Mouse (Mus musculus): ENCODE data around the gene Snai1.

Gene Snai1

DNA sequence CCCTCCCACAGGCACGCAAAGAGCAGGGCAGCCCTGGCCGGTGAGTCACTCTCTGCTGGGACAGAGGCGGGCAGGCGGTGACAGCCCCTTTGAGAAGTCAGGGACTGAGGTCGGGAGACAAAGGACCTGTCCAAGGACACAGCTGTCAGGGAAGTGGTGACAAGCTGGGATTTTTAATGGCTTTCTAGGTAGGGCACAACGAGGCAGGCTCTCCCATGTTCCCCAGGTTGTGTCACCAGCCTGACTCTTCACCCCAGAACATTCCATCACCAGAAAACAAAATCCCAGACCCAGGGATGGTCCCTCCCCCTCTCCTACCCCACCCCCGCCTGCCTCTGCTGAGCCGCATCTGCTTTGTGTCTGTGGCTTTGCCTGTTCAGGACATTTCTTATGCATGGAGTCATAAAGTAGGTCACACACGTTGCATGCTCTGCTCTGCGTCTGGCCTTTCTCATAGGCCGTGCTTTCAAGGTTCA is 15.0 kb downstream of the Snai1 start:
- no peak for TF ChIP-seq GATA4 (IDR thresholded peaks at IDR 0.05; ENCODE audit: insufficient replicate concordance, low read length)

- no peak for TF ChIP-seq GATA4 (IDR thresholded peaks at IDR 0.05; ENCODE audit: insufficient replicate concordance, low read length)
Observed at GRCm38 (mm10) chr2:167555766-167556165, 17.8 kb downstream of the Snai1 start.

DNA sequence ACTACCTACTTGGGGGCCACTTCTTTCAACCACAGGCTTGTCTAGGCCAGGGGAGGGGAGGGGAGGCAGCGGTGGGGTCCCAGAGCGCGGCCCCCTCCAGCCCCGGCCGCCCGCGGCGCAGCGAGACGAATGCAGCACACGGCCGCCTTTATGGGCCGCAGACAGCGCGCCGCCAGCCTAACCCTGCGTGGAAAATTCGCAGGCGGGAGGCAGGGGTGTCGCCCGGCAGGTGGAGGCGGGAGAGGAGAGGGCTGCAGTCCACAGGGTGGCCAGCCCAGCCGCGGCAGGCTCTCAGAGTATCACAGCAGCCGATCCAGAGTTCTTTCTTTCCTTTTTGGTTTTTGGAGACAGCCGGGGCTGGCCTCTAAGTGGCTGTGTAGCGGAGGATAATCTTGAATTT is 21.4 kb downstream of the Snai1 start:
- no peak for TF ChIP-seq GATA4 (IDR thresholded peaks at IDR 0.05; ENCODE audit: insufficient replicate concordance, low read length)

DNA sequence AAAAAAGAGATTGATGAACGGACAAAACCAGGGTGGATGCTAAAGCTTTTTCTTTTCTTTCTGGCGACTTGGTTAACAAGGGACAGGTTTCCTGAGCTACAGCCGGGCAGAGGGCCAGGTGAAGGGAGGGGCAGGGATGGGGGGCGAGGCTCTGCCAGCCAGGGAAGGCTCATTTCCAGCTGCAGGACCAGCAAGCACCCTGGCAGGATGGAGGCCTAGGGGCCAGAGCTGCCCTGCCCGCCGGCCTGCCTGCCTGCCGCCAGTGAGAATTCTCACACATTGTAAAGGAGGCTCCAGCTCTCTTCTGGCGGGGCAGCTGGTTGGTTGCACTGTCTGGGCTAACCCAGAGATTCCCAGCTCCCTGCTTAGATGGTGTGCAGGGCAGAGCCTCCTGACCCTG is 24.1 kb downstream of the Snai1 start:
- no peak for TF ChIP-seq GATA4 (IDR thresholded peaks at IDR 0.05; ENCODE audit: insufficient replicate concordance, low read length)

GRCm38 (mm10) chr2:167563035-167563434 is 25.0 kb downstream of the Snai1 start:
- no peak for TF ChIP-seq GATA4 (IDR thresholded peaks at IDR 0.05; ENCODE audit: insufficient replicate concordance, low read length)

GRCm38 (mm10) chr2:167563703-167564102 is 25.7 kb downstream of the Snai1 start:
- TF ChIP-seq GATA4 (IDR thresholded peaks at IDR 0.05; ENCODE audit: insufficient replicate concordance, low read length), result no peak

DNA sequence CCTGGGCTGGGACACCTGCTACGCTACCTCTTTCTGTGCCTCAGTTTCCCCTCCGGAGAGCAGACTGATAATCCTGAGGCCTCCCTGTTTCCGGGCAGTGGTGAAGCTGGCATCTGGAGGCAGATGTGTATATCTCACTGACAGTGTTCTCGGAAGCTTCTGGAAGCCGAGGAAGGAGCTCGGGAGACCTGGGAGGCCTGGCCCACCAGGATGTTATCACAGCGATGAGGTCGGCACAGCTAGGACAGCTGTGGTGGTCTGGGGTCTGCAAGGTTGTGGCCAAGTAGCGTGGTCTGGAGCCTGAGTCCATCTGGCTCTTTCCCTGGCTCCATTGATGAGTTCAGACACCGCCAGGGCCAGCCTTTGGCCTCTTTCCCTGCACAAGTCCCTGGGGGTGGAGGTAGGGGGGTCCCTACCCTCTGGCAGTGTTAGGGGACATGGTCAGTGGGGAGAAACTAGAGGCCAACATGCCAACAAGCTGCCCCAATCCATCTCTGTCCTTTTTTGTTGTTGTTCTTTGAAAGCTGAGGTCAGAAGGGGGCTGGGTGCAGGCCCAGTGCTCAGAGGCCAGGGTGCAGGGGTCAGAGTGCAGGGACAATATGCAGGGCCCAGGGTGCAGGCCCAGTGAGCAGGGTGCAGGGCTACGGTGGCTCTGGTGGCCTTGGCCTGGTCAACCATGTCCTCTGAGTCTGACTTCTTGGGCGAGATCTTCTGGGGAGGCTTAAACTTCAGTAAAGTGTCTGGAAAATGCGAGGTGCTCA is 26.7 kb downstream of the Snai1 start:
- no peak; the same call in 1 of the 2 replicates for TF ChIP-seq GATA4 (IDR thresholded peaks at IDR 0.05; ENCODE audit: insufficient replicate concordance, low read length)

DNA sequence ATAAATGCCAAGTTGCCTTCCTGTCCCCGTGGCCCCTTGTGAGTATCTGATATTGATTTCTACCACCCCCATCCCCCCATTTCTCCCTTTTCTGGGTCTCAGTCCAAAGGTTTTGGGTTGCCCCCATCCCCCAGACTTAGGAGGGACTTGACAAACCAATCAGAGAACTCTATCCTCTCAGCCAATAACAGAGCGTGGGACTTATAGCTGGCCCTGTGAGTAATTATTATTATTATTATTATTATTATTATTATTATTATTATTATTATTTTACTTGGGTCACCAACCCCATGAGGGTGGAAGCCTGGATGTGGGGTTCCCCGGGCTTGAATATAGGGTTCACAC is 27.3 kb downstream of the Snai1 start:
- no peak for TF ChIP-seq GATA4 (IDR thresholded peaks at IDR 0.05; ENCODE audit: insufficient replicate concordance, low read length)

DNA sequence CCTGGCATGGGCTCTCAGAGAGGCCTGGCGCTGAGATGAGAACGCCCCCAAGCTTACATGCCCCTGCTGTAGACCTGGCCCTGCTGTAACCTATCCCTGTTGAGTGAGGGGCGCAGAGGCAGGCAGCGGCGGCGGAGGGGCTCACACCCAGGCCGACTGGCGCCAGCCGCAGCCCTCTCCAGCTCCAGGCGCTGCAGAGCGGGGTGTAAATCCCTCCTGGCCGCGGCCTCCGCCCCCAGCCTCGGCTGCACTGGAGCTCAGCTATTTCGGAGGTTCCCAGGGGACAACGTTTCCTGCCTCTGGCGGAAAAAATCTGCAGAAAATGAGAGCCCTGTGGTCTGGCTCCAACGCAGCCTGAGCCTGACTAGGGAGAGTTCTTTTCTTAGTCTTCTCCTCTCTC is 27.7 kb downstream of the Snai1 start:
- TF ChIP-seq GATA4 (IDR thresholded peaks at IDR 0.05; ENCODE audit: insufficient replicate concordance, low read length), result no peak

DNA sequence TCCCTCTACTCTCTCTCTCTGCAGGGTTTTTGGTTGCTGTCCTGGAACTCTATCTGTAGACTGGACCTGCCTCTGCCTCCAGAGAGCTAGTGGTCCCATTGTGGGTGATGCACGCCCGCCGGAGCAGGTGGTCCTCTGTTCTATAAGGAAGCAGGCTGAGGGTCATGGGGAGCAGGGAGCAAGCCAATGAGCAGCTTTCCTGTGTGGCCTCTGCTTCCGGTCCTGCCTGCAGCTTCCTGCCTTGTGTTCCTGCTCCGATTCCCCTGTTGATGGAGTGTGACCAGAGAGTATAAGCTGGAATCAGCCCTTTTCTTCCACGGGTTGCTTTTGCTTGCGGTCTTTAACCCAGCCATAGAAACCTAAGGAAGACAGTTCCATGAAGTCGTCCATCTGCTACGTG is 30.1 kb downstream of the Snai1 start:
- TF ChIP-seq GATA4 (IDR thresholded peaks at IDR 0.05; ENCODE audit: insufficient replicate concordance, low read length), result no peak

GRCm38 (mm10) chr2:167569934-167570651 is 32.1 kb downstream of the Snai1 start:
- no peak; the same call in 1 of the 2 replicates for TF ChIP-seq GATA4 (IDR thresholded peaks at IDR 0.05; ENCODE audit: insufficient replicate concordance, low read length)

- TF ChIP-seq GATA4 (IDR thresholded peaks at IDR 0.05; ENCODE audit: insufficient replicate concordance, low read length), result no peak
Observed at GRCm38 (mm10) chr2:167570815-167571214, 32.8 kb downstream of the Snai1 start.

- no peak for TF ChIP-seq GATA4 (IDR thresholded peaks at IDR 0.05; ENCODE audit: insufficient replicate concordance, low read length)
Observed at GRCm38 (mm10) chr2:167571442-167572220, 33.6 kb downstream of the Snai1 start.

DNA sequence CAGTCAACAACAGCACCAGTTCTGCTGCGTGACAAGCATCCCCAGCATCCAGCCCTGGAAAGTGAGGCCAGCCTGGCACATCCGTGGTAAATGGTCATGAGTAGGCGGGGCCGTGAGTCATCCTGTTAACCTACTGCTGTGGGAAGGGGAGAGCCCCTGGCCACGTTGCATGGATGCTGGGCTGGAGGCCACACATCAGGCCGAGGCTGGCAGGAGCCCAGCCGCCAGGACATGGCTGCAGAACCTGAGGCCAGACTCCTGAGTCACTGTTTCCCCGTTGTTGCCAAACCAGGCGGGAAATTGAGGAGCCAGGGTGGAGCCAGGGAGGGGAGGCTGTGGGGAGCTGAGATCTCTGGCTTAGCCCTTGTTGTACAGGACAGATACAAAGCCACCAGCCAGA is 36.8 kb downstream of the Snai1 start:
- no peak for TF ChIP-seq GATA4 (IDR thresholded peaks at IDR 0.05; ENCODE audit: insufficient replicate concordance, low read length)

GRCm38 (mm10) chr2:167575581-167575980 is 37.6 kb downstream of the Snai1 start:
- no peak for TF ChIP-seq GATA4 (IDR thresholded peaks at IDR 0.05; ENCODE audit: insufficient replicate concordance, low read length)

Data from liver, adult (tissue).